Mouse (Mus musculus) myocyte (in vitro differentiated cells): ENCODE results near the gene Gm10570. TPM values are rescaled to one million over a fixed set of nuclear protein-coding genes. Genes with fewer than 3 reads are reported as not detected.

Experiments used
- H3K27me3 ChIP-seq: one replicate; pipeline ENCODE4 v1.6.1; 2011; ENCODE audit not compliant: control insufficient read depth, insufficient read depth, insufficient read length
- H3K36me3 ChIP-seq: one replicate; pipeline ENCODE4 v1.6.1; 2011; ENCODE audit not compliant: control insufficient read depth, insufficient read depth
- H3K4me2 ChIP-seq: one replicate; pipeline ENCODE4 v1.6.1; 2011; ENCODE audit warnings: low read depth, control low read depth
- H3K4me3 ChIP-seq: one replicate; pipeline ENCODE4 v1.5.1; 2011; ENCODE audit warnings: mild to moderate bottlenecking, control low read depth, moderate library complexity
- H3K79me2 ChIP-seq: one replicate; pipeline ENCODE4 v1.6.1; 2011; ENCODE audit not compliant: control insufficient read depth, insufficient read depth
- H3ac ChIP-seq: one replicate; pipeline ENCODE4 v1.6.1; 2011; ENCODE audit not compliant: control insufficient read depth, insufficient read length
- CEBPB ChIP-seq: IDR thresholded peaks from 2 replicates; pipeline ENCODE4 v1.6.1; 2011; ENCODE audit warnings: mild to moderate bottlenecking, moderate library complexity; ENCODE audit not compliant: poor library complexity, insufficient read depth, severe bottlenecking
- E2F4 ChIP-seq: IDR thresholded peaks from one replicate; pipeline ENCODE4 v1.6.1; 2011; ENCODE audit warnings: mild to moderate bottlenecking, control low read depth, moderate library complexity; ENCODE audit not compliant: insufficient read depth
- MAX ChIP-seq: IDR thresholded peaks from one replicate; pipeline ENCODE4 v1.6.1; 2011; ENCODE audit warnings: low read depth, mild to moderate bottlenecking, control low read depth
- MYOD1 ChIP-seq, 3 experiments: IDR thresholded peaks; one replicate each; pipeline ENCODE4 v1.6.1; 2011; ENCODE audit warnings: control low read depth in 2 of 3, low read depth in 2 of 3, mild to moderate bottlenecking in 2 of 3, moderate library complexity in 1 of 3; ENCODE audit not compliant: insufficient read length in 2 of 3, control insufficient read depth in 1 of 3
- MYOG ChIP-seq, 3 experiments: IDR thresholded peaks; one replicate each; pipeline ENCODE4 v1.6.1; 2011; ENCODE audit warnings: control low read depth in 2 of 3, low read depth in 2 of 3, mild to moderate bottlenecking in 2 of 3; ENCODE audit not compliant: insufficient read length in 2 of 3, control insufficient read depth in 1 of 3, insufficient read depth in 1 of 3
- POLR2A ChIP-seq: IDR thresholded peaks from one replicate; pipeline ENCODE4 v1.6.1; 2011; ENCODE audit warnings: low read depth, mild to moderate bottlenecking, control low read depth, moderate library complexity; ENCODE audit not compliant: insufficient read length
- POLR2AphosphoS2 ChIP-seq: IDR thresholded peaks from one replicate; pipeline ENCODE4 v1.6.1; 2011; ENCODE audit warnings: low read depth, control low read depth; ENCODE audit not compliant: insufficient read length
- REST ChIP-seq: IDR thresholded peaks from one replicate; pipeline ENCODE4 v1.6.1; 2011; ENCODE audit warnings: mild to moderate bottlenecking, control low read depth, moderate library complexity; ENCODE audit not compliant: insufficient read depth, insufficient read length
- SRF ChIP-seq: IDR thresholded peaks from one replicate; pipeline ENCODE4 v1.6.1; 2011; ENCODE audit warnings: low read depth; ENCODE audit not compliant: control insufficient read depth, insufficient read length
- TCF12 ChIP-seq: IDR thresholded peaks from one replicate; pipeline ENCODE4 v1.6.1; 2011; ENCODE audit warnings: mild to moderate bottlenecking, control low read depth; ENCODE audit not compliant: poor library complexity, insufficient read depth, severe bottlenecking
- TCF3 ChIP-seq: IDR thresholded peaks from one replicate; pipeline ENCODE4 v1.6.1; 2011; ENCODE audit warnings: low read depth, control low read depth; ENCODE audit not compliant: insufficient read length
- USF1 ChIP-seq: IDR thresholded peaks from one replicate; pipeline ENCODE4 v1.6.1; 2011; ENCODE audit warnings: low read depth, mild to moderate bottlenecking, control low read depth, moderate library complexity
- polyA plus RNA-seq: library from polyadenylated mRNA; unstranded; fragments of >200 nt; fragmentation: generic; extraction: Trizol; gene quantifications from one replicate; pipeline ENCODE4 v1.2.1, GENCODE M21; 2012; ENCODE audit warnings: missing spikeins

Gene Gm10570
- polyA plus RNA-seq, 1 experiment = 0.24 TPM

DNA sequence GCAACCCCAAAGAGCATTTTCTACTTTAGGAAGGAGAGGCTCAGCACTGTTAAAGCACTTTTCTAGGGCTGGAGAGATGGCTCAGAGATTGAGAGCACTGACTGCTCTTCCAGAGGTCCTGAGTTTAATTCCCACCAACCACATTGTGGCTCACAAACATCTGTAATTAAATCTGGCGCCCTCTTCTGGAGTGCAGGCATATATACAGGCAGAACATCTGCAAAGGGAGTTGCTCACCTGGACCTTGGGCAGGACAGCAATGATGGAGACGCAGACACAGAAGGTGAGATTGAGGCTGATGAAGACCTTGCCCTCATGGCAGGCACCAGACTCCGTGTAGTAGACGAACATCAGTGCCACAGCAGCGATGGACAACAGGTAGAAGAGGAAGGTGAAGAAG is 48.1 kb downstream of the Gm10570 start:
- H3K36me3 ChIP-seq = peaks cover 22% of the 10 kb centered on the region
- no peak for TF ChIP-seq E2F4
- no peak for TF ChIP-seq USF1
- TF ChIP-seq SRF = no peak
- TF ChIP-seq REST = no peak
- TF ChIP-seq POLR2A = no peak
- TF ChIP-seq CEBPB = no peak
- TF ChIP-seq POLR2AphosphoS2 = no peak
- TF ChIP-seq MYOD1 (IDR thresholded peaks at IDR 0.05; ENCODE audit: control insufficient read depth in 1 of 3, insufficient read length in 2 of 3, low read depth in 2 of 3) = no peak
- no peak for TF ChIP-seq TCF12
- no peak for TF ChIP-seq MYOG (IDR thresholded peaks at IDR 0.05; ENCODE audit: control insufficient read depth in 1 of 3, insufficient read depth in 1 of 3, insufficient read length in 2 of 3, low read depth in 2 of 3)
- no peak for TF ChIP-seq MAX
- no peak for TF ChIP-seq TCF3

More for the DNA sequence above, 48.1 kb downstream of the Gm10570 start:
- H3ac ChIP-seq = no peak overlapping the region
- no peaks in the 10 kb centered on the region for H3K27me3 ChIP-seq
- H3K4me3 ChIP-seq = no peak overlapping the region
- no peak overlapping the region for H3K4me2 ChIP-seq
- no peaks in the 10 kb centered on the region for H3K79me2 ChIP-seq

Other genes with a start within 250 kb of the Gm10570 start
- 62.4 TPM for gene Pef1, start 206.1 kb downstream of the Gm10570 start, polyA plus RNA-seq
- not detected for gene Hcrtr1, start 169.3 kb downstream of the Gm10570 start, polyA plus RNA-seq
- 1.6 TPM for gene Tinagl1, start 133.6 kb downstream of the Gm10570 start, polyA plus RNA-seq
- not detected for gene Gm853, start 86.3 kb downstream of the Gm10570 start, polyA plus RNA-seq
- gene Serinc2, start 29.5 kb downstream of the Gm10570 start, polyA plus RNA-seq = 120 TPM
- 71.9 TPM for gene Fabp3, start 79 bp downstream of the Gm10570 start, polyA plus RNA-seq
- 24.0 TPM for gene Zcchc17, start 51.3 kb upstream of the Gm10570 start, polyA plus RNA-seq
- gene Snrnp40, start 51.5 kb upstream of the Gm10570 start, polyA plus RNA-seq = 37.8 TPM